Mouse (Mus musculus) splenic B cell, adult 2 months (primary cell): ENCODE measurements at regions not wholly inside any gene's neighbourhood (a gene's known extent, or its start where the extent isn't known, plus 50 kb on each side); places are given as distances from the start of the nearest gene placed in this dataset.

Experiments
- DNase-seq: peaks from one replicate; pipeline ENCODE4 v3.0.0-alpha.2; 2011; ENCODE audit warnings: low read depth, low spot score
- H3K27me3 ChIP-seq: 2 replicates; pipeline ENCODE4 v1.6.1; 2012; ENCODE audit warnings: mild to moderate bottlenecking, low read length, moderate library complexity, mixed read lengths; ENCODE audit not compliant: control insufficient read depth, poor library complexity, insufficient read depth, severe bottlenecking
- H3K36me3 ChIP-seq: 2 replicates; pipeline ENCODE4 v1.6.1; 2012; ENCODE audit warnings: mild to moderate bottlenecking, low read length, moderate library complexity, mixed read lengths; ENCODE audit not compliant: control insufficient read depth, poor library complexity, insufficient read depth, severe bottlenecking

- Histone ChIP-seq H3K36me3 (no peaks in the 10 kb centered on the region), H3K27me3 (no peaks in the 10 kb centered on the region)
- no peak for DNase-seq
Observed at GRCm38 (mm10) chr2:75759196-75759885, 54.9 kb upstream of the Nfe2l2 start.

DNA sequence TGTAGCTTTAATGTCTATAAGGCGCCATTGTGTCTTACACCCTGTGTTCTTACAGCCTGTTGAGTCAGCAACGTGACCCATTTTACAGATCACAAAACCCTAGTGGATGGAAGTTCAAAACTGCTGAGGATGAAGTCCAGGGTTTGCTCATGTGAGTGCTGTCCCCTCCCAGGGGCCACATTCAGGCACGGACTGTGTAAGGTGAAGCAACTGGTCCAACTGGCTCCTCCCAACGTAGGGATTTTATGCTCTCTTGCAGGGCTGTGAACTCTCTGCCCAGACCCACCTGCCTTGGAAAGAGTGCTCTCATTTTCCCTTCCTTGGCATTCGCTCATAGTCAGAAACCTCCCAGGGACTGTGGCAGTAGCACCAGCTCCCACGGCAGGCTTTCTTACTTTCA is 53.8 kb upstream of the Nfe2l2 start:
- Histone ChIP-seq H3K27me3 (no peaks in the 10 kb centered on the region), H3K36me3 (no peaks in the 10 kb centered on the region)
- no peak for DNase-seq

- no peaks in the 10 kb centered on the region for H3K27me3 ChIP-seq
- no peak for DNase-seq
- H3K36me3 ChIP-seq, result no peaks in the 10 kb centered on the region
Observed at GRCm38 (mm10) chr2:75756704-75757638, 52.5 kb upstream of the Nfe2l2 start.

DNA sequence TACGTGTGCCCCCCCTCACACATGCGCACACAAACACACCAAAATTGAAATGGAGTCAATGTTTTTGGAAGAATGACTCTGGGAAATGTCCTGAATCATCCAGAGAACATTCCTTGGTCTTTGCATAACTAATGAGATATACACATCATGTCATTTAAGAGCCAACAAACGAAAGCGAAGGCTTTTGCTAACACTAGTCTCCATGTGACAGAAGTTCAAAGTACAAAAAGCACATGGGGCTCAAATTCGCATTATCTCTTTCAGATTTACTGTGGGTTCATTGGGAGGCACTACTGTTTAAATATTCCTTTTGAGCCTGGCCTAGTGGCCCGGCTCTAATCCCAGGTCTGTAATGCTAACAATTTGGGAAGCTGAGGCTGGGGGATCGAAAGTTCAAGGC is 50.2 kb upstream of the Nfe2l2 start:
- no peaks in the 10 kb centered on the region for H3K36me3 ChIP-seq
- no peak for DNase-seq
- H3K27me3 ChIP-seq, result no peaks in the 10 kb centered on the region
